In genomic region chr16:49736536-49736935, GRCm38 (mm10) we compare ENCODE assay signal across 18 mouse cellular contexts. TPM values are rescaled to one million over a fixed set of nuclear protein-coding genes. Genes with fewer than 3 reads are reported as not detected.
DNase-seq lines count a peak whose midpoint lies in the region; ATAC-seq lines count a peak whose summit lies in the region.
"Had no signal": no experiment of that assay in that cellular context is flagged by ENCODE, and none has a peak within 500 bp of the region (broad histone marks: within the 10 kb centered on the region; RNA-seq: fewer than 3 reads in every experiment).

No protein-coding gene starts in this region.

- no peak for ATAC-seq in erythroblast, adult 5-6 weeks (replicated peaks; ENCODE audit: low FRiP score, poor library complexity, severe bottlenecking)
- ATAC-seq: intestine, embryonic 15.5 days had no signal

- peak; percentile 80 for DNase-seq in right cerebral cortex, adult 18-20 months
- DNase-seq in right cerebral cortex, postnatal 14 days = no peak
- DNase-seq in frontal cortex, postnatal 36 days (ENCODE audit: low spot score in 2 of 2) = peak; percentile 36 to 89
- peak; percentile 47 to 51 for DNase-seq in left cerebral cortex, postnatal 36 days (ENCODE audit: low spot score in 2 of 2)
- no peak for DNase-seq in Muller cell, postnatal 12 days (ENCODE audit: inconsistent ontology term)
- DNase-seq in c-Kit-positive CD71-positive TER-119-positive erythroid progenitor cells, embryonic 14.5 days (ENCODE audit: low spot score) = no peak
- DNase-seq: adrenal gland, postnatal 10 days; B cell, adult 2 months; cerebellum, postnatal 10 days; gastrocnemius, postnatal 14 days; heart, adult 11 months; kidney, adult 8-10 months; kidney, postnatal 14 days; lung, embryonic 14.5 days; spleen, adult 18-20 months; thymus, postnatal 14 days had no signal

- intact Hi-C loops in left cerebral cortex, postnatal 36 days (cut with DNase I) = no loop called here

RNA-seq across cellular contexts. Expression of gene Ift57, which starts 37.5 kb away (rescaled TPM):
- total RNA-seq in left cerebral cortex, postnatal 36 days (2021) = 10 to 100 TPM; 54.7 to 55.6 TPM
- total RNA-seq in erythroblast, adult 5-6 weeks (2015; ENCODE audit: low replicate concordance) = 41.8 and 77.4 TPM in 2 replicates
- total RNA-seq in erythroblast, adult 5-6 weeks (2017; ENCODE audit: low replicate concordance) = 60.3 and 96.7 TPM in 2 replicates

Comparison
In these comparisons a context has a peak if more than half of its experiments do, and no peak if none do; other contexts are left out.
1. DNase-seq: peak in right cerebral cortex, adult 18-20 months (single experiment), frontal cortex, postnatal 36 days (2 of 2) and left cerebral cortex, postnatal 36 days (2 of 2); none in right cerebral cortex, postnatal 14 days (single experiment), Muller cell, postnatal 12 days (single experiment) and c-Kit-positive CD71-positive TER-119-positive erythroid progenitor cells, embryonic 14.5 days (single experiment).